11 mouse cellular contexts compared by ENCODE assay signal in the genomic region with DNA sequence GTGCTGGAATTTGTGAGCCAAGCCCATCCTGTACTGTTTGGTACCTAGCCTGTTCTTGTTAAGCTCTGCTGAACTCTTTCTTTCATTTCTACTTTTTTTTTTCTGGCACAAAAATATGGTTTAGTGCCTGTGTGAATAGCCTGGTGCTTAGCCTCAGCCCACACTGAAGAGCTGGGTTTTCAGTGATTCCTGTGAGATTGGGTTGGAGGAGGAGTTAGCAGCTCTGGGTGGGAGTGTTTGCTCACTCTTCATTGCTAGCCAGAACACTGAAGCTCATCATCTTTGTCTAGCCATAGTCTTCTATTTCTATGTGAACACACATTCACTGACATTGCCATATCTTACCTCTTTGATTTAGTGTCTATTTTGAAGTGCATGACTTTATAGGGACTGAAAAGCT.
"Had no signal": no experiment of that assay in that cellular context is flagged by ENCODE, and none has a peak within 500 bp of the region (broad histone marks: within the 10 kb centered on the region; RNA-seq: fewer than 3 reads in every experiment).

No protein-coding gene starts in this region.

- DNase-seq: kidney, adult 2 months; kidney, postnatal 10 days; kidney, postnatal 4 days; left cerebral cortex, postnatal 4 days; lung, adult 18-20 months; lung, postnatal 10 days; lung, postnatal 36 days; midbrain, embryonic 14.5 days; right cerebral cortex, postnatal 4 days; thymus, postnatal 25 days had no signal

- ATAC-seq: liver, embryonic 12.5 days had no signal
